Mouse (Mus musculus) MEL (cell line): ENCODE results near the gene Auts2. TPM values are rescaled to one million over a fixed set of nuclear protein-coding genes. Genes with fewer than 3 reads are reported as not detected.
A peak's percentile ranks its signal among the peaks of the same experiment; 100 is the strongest.

ENCODE experiments used
- DNase-seq: peaks from one replicate; pipeline ENCODE4 v3.0.0; 2011; ENCODE audit warnings: low read depth, low spot score
- H3K27ac ChIP-seq: 2 replicates; pipeline ENCODE4 v1.5.1; 2012; ENCODE audit warnings: low read depth, mild to moderate bottlenecking, control low read depth, low read length, moderate library complexity; ENCODE audit not compliant: control insufficient read depth
- H3K27me3 ChIP-seq, 2 experiments: fragments of 150-350 bp in 1 of 2; sonication (generic) in 1 of 2; 2 replicates each; pipeline ENCODE4 v1.6.1; 2012; ENCODE audit warnings: low read length in 2 of 2, mild to moderate bottlenecking in 2 of 2, improper control_type of control experiment in 1 of 2, moderate library complexity in 1 of 2; ENCODE audit not compliant: insufficient read depth in 2 of 2, control insufficient read depth in 1 of 2
- H3K36me3 ChIP-seq, 2 experiments: 2 replicates each; pipeline ENCODE4 v1.6.1; 2012 to 2014; ENCODE audit warnings: low read length in 2 of 2, improper control_type of control experiment in 1 of 2, inconsistent platforms in 1 of 2, mild to moderate bottlenecking in 1 of 2; ENCODE audit not compliant: insufficient read depth in 2 of 2, control insufficient read depth in 1 of 2
- H3K4me1 ChIP-seq, 2 experiments: fragments of 150-350 bp in 1 of 2; sonication (generic) in 1 of 2; 2 replicates each; pipeline ENCODE4 v1.6.1; 2012; ENCODE audit warnings: low read length in 2 of 2, improper control_type of control experiment in 1 of 2, mild to moderate bottlenecking in 1 of 2; ENCODE audit not compliant: insufficient read depth in 2 of 2, control insufficient read depth in 1 of 2
- H3K4me3 ChIP-seq, 2 experiments: fragments of 150-350 bp in 1 of 2; sonication (generic) in 1 of 2; 2 replicates each; pipeline ENCODE4 v1.5.1; 2012; ENCODE audit warnings: low read depth in 2 of 2, low read length in 2 of 2, mild to moderate bottlenecking in 2 of 2, moderate library complexity in 2 of 2, control low read depth in 1 of 2, improper control_type of control experiment in 1 of 2; ENCODE audit not compliant: control insufficient read depth in 1 of 2, insufficient read depth in 1 of 2
- H3K79me2 ChIP-seq: 2 replicates; pipeline ENCODE4 v1.6.1; 2012; ENCODE audit warnings: mild to moderate bottlenecking, low read length, moderate library complexity; ENCODE audit not compliant: control insufficient read depth, poor library complexity, insufficient read depth
- H3K9ac ChIP-seq: 2 replicates; pipeline ENCODE4 v1.6.1; 2012; ENCODE audit warnings: low read depth, mild to moderate bottlenecking, control low read depth, low read length, moderate library complexity; ENCODE audit not compliant: control insufficient read depth, poor library complexity, severe bottlenecking
- H3K9me3 ChIP-seq: fragments of 150-350 bp; sonication (generic); replicated peaks from 2 replicates; pipeline ENCODE4 v1.6.1; 2012; ENCODE audit warnings: mild to moderate bottlenecking, low read length, improper control_type of control experiment, moderate library complexity; ENCODE audit not compliant: insufficient read depth
- BHLHE40 ChIP-seq: IDR thresholded peaks from 2 replicates; pipeline ENCODE4 v1.6.1; 2012; ENCODE audit warnings: low read depth, mild to moderate bottlenecking, inconsistent platforms, low read length, improper control_type of control experiment, borderline replicate concordance
- CTCF ChIP-seq, 3 experiments: IDR thresholded peaks in 2 of 3; conservative IDR thresholded peaks in 1 of 3; 2 replicates each; pipeline ENCODE4 v1.5.1; 2011 to 2012; ENCODE audit warnings: low read length in 3 of 3, low read depth in 2 of 3, mild to moderate bottlenecking in 2 of 3, improper control_type of control experiment in 1 of 3, inconsistent platforms in 1 of 3, mixed read lengths in 1 of 3, moderate library complexity in 1 of 3; ENCODE audit not compliant: control insufficient read depth in 1 of 3, insufficient read depth in 1 of 3, poor library complexity in 1 of 3, severe bottlenecking in 1 of 3
- EP300 ChIP-seq, 2 experiments: IDR thresholded peaks; 2 replicates each; pipeline ENCODE4 v1.6.1; 2011; ENCODE audit warnings: improper control_type of control experiment in 2 of 2, low read length in 2 of 2, low read depth in 1 of 2, mild to moderate bottlenecking in 1 of 2
- GATA1 ChIP-seq: IDR thresholded peaks from 2 replicates; pipeline ENCODE4 v1.6.1; 2011; ENCODE audit warnings: low read depth, low read length, improper control_type of control experiment
- MAFK ChIP-seq: IDR thresholded peaks from 2 replicates; pipeline ENCODE4 v1.6.1; 2011; ENCODE audit warnings: low read depth, mild to moderate bottlenecking, low read length, improper control_type of control experiment, borderline replicate concordance
- MAX ChIP-seq: IDR thresholded peaks from 2 replicates; pipeline ENCODE4 v1.6.1; 2011; ENCODE audit warnings: low read length, improper control_type of control experiment
- MEF2A ChIP-seq: IDR thresholded peaks from 2 replicates; pipeline ENCODE4 v1.6.1; 2014; ENCODE audit warnings: low read depth, mild to moderate bottlenecking, inconsistent platforms, low read length, improper control_type of control experiment; ENCODE audit not compliant: poor library complexity, insufficient replicate concordance, severe bottlenecking; ENCODE audit errors: extremely low read depth
- NELFE ChIP-seq: IDR thresholded peaks from 2 replicates; pipeline ENCODE4 v1.6.1; 2011; ENCODE audit warnings: low read depth, low read length, improper control_type of control experiment
- NRF1 ChIP-seq: IDR thresholded peaks from 2 replicates; pipeline ENCODE4 v1.6.1; 2014; ENCODE audit warnings: low read depth, mild to moderate bottlenecking, inconsistent platforms, low read length, improper control_type of control experiment, moderate library complexity; ENCODE audit not compliant: poor library complexity, insufficient read depth, severe bottlenecking
- POLR2AphosphoS2 ChIP-seq: IDR thresholded peaks from 2 replicates; pipeline ENCODE4 v1.6.1; 2011; ENCODE audit warnings: low read length, improper control_type of control experiment
- POLR2AphosphoS5 ChIP-seq: IDR thresholded peaks from 2 replicates; pipeline ENCODE4 v1.6.1; 2012; ENCODE audit warnings: low read depth, borderline replicate concordance, mild to moderate bottlenecking, inconsistent platforms, low read length, moderate library complexity, mixed read lengths
- RAD21 ChIP-seq: IDR thresholded peaks from 2 replicates; pipeline ENCODE4 v1.6.1; 2011; ENCODE audit warnings: mild to moderate bottlenecking, low read depth, low read length, improper control_type of control experiment
- SMC3 ChIP-seq: IDR thresholded peaks from 2 replicates; pipeline ENCODE4 v1.6.1; 2011; ENCODE audit warnings: low read depth, low read length, improper control_type of control experiment
- TCF12 ChIP-seq: IDR thresholded peaks from 2 replicates; pipeline ENCODE4 v1.6.1; 2014; ENCODE audit warnings: low read depth, mild to moderate bottlenecking, inconsistent platforms, low read length, improper control_type of control experiment, moderate library complexity
- UBTF ChIP-seq: IDR thresholded peaks from 2 replicates; pipeline ENCODE4 v1.6.1; 2012; ENCODE audit warnings: low read depth, mild to moderate bottlenecking, inconsistent platforms, low read length, improper control_type of control experiment, moderate library complexity, borderline replicate concordance; ENCODE audit not compliant: insufficient read depth
- USF1 ChIP-seq: IDR thresholded peaks from 2 replicates; pipeline ENCODE4 v1.6.1; 2014; ENCODE audit warnings: low read depth, mild to moderate bottlenecking, inconsistent platforms, low read length, improper control_type of control experiment, moderate library complexity
- USF2 ChIP-seq, 2 experiments: IDR thresholded peaks; 2 replicates each; pipeline ENCODE4 v1.6.1; 2011 to 2012; ENCODE audit warnings: improper control_type of control experiment in 2 of 2, low read length in 2 of 2, borderline replicate concordance in 1 of 2, inconsistent platforms in 1 of 2, low read depth in 1 of 2, mild to moderate bottlenecking in 1 of 2; ENCODE audit not compliant: insufficient read depth in 1 of 2
- ZKSCAN1 ChIP-seq: IDR thresholded peaks from 2 replicates; pipeline ENCODE4 v1.6.1; 2012; ENCODE audit warnings: low read depth, mild to moderate bottlenecking, inconsistent platforms, low read length, improper control_type of control experiment, moderate library complexity
- ZMIZ1 ChIP-seq: IDR thresholded peaks from 2 replicates; pipeline ENCODE4 v1.6.1; 2012; ENCODE audit warnings: low read depth, mild to moderate bottlenecking, inconsistent platforms, low read length, improper control_type of control experiment, moderate library complexity
- ZNF384 ChIP-seq: IDR thresholded peaks from 2 replicates; pipeline ENCODE4 v1.6.1; 2012; ENCODE audit warnings: low read depth, mild to moderate bottlenecking, inconsistent platforms, low read length, improper control_type of control experiment
- polyA plus RNA-seq, 2 experiments: library from polyadenylated mRNA; stranded (reverse) in 1 of 2; unstranded in 1 of 2; fragments of >175 nt in 1 of 2; fragments of >200 nt in 1 of 2; gene quantifications; 2 replicates each; pipeline versions ENCODE4 v1.2.1 to v1.2.4; 2012; ENCODE audit warnings: low replicate concordance in 2 of 2, low read depth in 1 of 2; ENCODE audit not compliant: insufficient read length in 2 of 2, insufficient read depth in 1 of 2, missing spikeins in 1 of 2
- total RNA-seq: library from RNA; depleted of rRNA; stranded (reverse); fragments of 300-350 nt; gene quantifications from 2 replicates; pipeline ENCODE4 v1.2.3, GENCODE M21; 2012

Auts2 gene
- total and polyA plus RNA-seq, 3 experiments = not detected

GRCm38 (mm10) chr5:131427734-131428413, 1115.3 kb downstream of the Auts2 start:
- TF ChIP-seq ZNF384 (no peak), NELFE (no peak), RAD21 (peak; percentile 33), POLR2AphosphoS2 (no peak), TCF12 (no peak), MAFK (no peak), MEF2A (no peak), ZMIZ1 (no peak), POLR2AphosphoS5 (no peak), UBTF (no peak), USF2 (IDR thresholded peaks at IDR 0.05; ENCODE audit: borderline replicate concordance in 1 of 2, insufficient read depth in 1 of 2, low read depth in 1 of 2, low read length in 2 of 2) (no peak), MAX (no peak), CTCF (IDR thresholded peaks at IDR 0.05 in 2 of 3, conservative IDR thresholded peaks at IDR 0.05 in 1 of 3; ENCODE audit: control insufficient read depth in 1 of 3, insufficient read depth in 1 of 3, low read depth in 2 of 3, low read length in 3 of 3, poor library complexity in 1 of 3, severe bottlenecking in 1 of 3) (peak; percentile 32 to 68 (median 52); a peak in 5 of 6 replicates), SMC3 (peak; percentile 32), GATA1 (no peak), NRF1 (no peak), ZKSCAN1 (no peak), BHLHE40 (no peak), EP300 (IDR thresholded peaks at IDR 0.05; ENCODE audit: low read depth in 1 of 2, low read length in 2 of 2) (no peak)
- DNase-seq = peak; percentile 28
- H3K9ac ChIP-seq = no peak overlapping the region
- no peak overlapping the region for H3K27ac ChIP-seq
- no peaks in the 10 kb centered on the region for H3K27me3 ChIP-seq
- H3K4me3 ChIP-seq = no peak overlapping the region
- no peaks in the 10 kb centered on the region for H3K79me2 ChIP-seq
- no peaks in the 10 kb centered on the region for H3K36me3 ChIP-seq
- H3K4me1 ChIP-seq = no peaks in the 10 kb centered on the region
- no peaks in the 10 kb centered on the region for H3K9me3 ChIP-seq

GRCm38 (mm10) chr5:131422737-131423136, 1120.4 kb downstream of the Auts2 start:
- H3K36me3 ChIP-seq = no peaks in the 10 kb centered on the region
- H3K27me3 ChIP-seq = no peaks in the 10 kb centered on the region
- no peaks in the 10 kb centered on the region for H3K9me3 ChIP-seq
- H3K4me3 ChIP-seq = no peak overlapping the region
- H3K79me2 ChIP-seq = no peaks in the 10 kb centered on the region
- no peak for DNase-seq
- TF ChIP-seq USF1 = no peak
- TF ChIP-seq CTCF (IDR thresholded peaks at IDR 0.05 in 2 of 3, conservative IDR thresholded peaks at IDR 0.05 in 1 of 3; ENCODE audit: control insufficient read depth in 1 of 3, insufficient read depth in 1 of 3, low read depth in 2 of 3, low read length in 3 of 3, poor library complexity in 1 of 3, severe bottlenecking in 1 of 3) = peak in 1 of 3 experiments; percentile 27; a peak in 1 of 6 replicates
- no peak overlapping the region for H3K27ac ChIP-seq
- H3K9ac ChIP-seq = no peak overlapping the region
- no peaks in the 10 kb centered on the region for H3K4me1 ChIP-seq
